Mouse (Mus musculus): ENCODE measurements around the gene Hoxa5.
A peak's percentile ranks its signal among the peaks of the same experiment; 100 is the strongest.

Hoxa5 gene

DNA sequence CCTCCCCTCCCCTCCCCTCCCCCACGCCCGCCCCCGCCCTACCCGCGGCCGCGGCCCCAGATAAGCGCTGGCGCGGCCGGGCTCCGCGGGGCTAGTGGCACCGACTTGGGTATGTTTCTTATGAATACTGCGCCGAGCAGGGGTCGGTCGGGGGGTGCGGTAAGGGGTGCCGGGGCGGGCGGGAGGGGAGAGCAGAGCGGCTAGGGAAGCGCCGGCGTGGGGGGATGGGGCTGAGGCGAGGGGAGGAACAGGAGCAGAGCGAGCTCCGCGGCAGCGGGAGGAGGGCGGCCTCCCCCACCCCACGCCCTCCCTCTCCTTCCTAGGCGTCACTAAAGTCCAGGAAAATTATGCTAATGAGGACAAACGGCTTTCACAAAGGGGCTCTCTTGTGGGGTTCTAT is 28.5 kb downstream of the Hoxa5 start:
- DNase-seq, result no peak

GRCm38 (mm10) chr6:52174968-52175751 is 29.2 kb downstream of the Hoxa5 start:
- DNase-seq, result no peak

GRCm38 (mm10) chr6:52173648-52174047 is 30.7 kb downstream of the Hoxa5 start:
- no peak for DNase-seq

GRCm38 (mm10) chr6:52172501-52172900 is 31.9 kb downstream of the Hoxa5 start:
- DNase-seq, result peak; percentile 90 to 93

DNA sequence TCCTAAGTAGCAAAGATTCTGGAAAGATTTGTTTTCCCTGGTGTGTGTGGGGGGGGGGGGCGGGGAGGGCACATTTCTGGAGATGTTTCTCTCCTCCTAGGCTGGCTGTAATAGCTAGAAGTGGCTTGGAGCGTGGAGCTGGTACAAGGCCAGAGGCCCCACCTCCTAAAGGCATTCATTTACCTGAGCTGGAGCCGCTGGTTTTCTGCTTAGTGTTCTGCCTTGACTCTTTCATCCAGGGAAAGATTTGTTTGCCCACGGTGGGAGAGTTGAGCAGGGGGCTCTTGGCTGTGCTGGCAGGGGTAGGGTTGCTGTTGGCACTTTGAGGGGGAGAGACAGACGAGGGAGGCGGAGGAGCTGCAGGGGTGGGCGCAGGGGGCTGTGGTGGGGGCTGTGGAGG is 32.4 kb downstream of the Hoxa5 start:
- DNase-seq, result no peak

DNA sequence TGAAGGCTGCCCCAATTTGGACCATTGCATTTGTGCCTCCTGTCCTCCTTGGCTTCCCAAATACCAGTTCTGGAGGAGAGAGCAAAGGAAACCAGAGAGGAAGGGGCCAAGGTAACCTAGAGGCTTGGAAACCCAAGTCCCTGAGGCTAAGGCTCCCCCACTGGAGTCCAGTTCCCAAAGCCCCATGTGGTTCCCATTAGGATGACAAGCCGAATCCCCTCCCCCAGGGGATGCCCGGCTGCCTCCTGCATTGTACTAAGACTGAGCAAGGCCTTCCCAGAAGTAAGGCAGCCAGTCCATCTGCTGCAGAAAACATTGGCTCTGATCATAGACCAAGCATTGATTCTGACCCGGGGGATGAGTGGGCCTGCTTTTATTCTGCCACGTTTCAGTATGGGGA is 33.1 kb downstream of the Hoxa5 start:
- DNase-seq, result no peak

DNA sequence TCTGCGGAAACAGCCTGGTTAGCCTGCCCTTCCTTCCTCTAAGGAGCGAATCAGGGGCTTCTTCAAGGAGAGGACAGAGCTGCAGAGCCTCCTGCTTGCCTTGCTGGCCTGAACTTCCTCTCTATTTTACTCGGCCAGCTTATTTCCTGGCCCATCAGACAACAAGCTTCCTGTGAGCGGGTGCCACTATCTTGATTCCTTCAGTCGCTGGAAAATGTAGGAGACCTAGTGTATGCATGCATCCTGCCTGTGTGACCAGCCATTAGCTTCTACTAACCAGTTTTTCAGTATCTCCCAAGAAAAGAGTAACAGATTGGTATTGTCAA is 33.5 kb downstream of the Hoxa5 start:
- DNase-seq, result no peak

DNA sequence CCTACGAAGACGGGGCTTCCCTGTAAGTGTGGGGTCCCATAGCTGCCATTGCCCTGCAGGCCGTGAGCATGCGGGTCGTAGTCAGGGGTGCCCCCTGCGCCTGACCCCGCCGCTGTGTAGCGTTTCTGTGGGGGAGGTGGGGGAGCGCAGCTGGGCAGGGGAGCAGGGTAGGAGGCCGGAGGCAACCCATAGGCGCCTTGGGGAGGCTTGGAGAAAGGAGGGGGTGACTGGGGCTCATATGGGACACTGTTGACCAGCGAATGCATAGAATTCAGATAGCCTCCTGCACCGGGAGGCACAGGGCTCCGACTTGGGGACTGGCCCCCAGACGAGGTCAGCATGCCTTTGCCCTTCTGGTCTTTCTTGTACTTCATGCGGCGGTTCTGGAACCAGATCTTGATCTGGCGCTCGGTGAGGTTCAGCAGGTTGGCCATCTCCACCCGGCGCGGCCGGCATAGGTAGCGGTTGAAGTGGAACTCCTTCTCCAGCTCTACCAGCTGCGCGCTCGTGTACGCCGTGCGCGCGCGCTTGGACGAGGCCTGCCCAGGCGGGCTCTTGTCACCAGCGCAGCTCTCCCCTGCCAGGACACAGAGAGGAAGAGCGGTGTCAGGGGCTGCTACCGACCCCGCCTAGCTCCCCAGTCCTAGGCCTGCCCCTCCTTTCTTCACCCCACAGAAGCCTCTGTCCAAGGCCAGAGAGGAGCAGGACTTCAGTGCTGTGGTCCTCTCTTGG is 34.1 kb downstream of the Hoxa5 start:
- no peak for DNase-seq

DNA sequence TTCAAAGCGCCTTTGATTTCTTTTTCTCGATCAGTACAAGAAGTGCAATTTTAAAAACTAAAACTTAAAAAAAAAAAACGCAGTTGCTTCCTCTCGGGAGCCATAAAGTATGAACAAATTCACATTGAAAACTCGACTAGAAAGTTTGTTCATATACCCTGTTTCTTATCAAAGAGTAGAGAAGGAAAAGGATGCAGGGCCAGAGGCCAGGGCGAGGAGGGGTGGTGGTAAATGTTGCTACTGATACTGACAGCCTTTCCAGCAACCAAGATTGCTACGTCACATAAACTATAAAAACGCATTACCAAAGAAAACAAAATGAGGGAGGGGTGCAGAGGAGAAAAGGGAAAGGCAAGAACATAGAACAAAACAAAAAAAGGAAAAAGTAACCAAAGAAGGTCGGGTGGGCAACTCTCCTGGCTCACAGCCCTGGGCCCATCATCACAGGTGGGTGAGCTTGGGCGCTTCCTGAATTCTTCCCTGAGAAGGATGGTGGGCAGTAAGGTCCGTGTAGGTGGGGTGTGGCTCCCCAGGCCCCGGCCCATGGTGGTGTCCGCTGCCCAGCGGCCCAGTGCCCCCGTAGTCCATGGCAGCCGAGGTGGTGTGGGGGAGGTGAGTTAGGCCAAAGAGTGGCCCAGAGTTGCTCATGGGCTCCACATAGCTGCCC is 34.8 kb downstream of the Hoxa5 start:
- DNase-seq, result no peak

GRCm38 (mm10) chr6:52168191-52169055 is 36.0 kb downstream of the Hoxa5 start:
- no peak for DNase-seq

DNA sequence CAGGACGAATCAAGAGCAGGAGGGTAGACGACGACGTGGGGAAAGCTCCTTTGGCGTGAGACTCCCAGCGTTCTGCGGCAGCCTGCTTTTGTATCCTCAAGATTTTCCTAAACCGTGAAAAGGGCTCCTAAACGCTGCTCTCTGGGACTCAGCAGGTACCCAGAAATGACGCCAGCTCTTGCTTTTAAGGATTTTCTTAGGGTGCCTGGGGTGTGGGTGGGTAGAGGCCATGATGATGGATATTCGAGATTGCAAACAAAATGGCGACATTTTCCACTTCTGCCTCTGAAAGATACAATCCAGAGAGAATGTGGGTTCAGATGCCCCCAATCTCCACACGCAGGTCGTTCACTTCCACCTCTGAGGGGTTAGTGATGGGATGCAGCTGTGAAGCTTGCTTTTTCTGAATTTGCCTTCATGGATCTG is 36.6 kb downstream of the Hoxa5 start:
- no peak for DNase-seq

GRCm38 (mm10) chr6:52167176-52167575 is 37.2 kb downstream of the Hoxa5 start:
- DNase-seq, result no peak

GRCm38 (mm10) chr6:52166431-52167077 is 37.8 kb downstream of the Hoxa5 start:
- no peak for DNase-seq

- DNase-seq, result no peak
These were observed 38.7 kb downstream of the Hoxa5 start for GRCm38 (mm10) chr6:52165441-52166370.

GRCm38 (mm10) chr6:52164626-52165440 is 39.6 kb downstream of the Hoxa5 start, which contains the start of gene Hoxa2:
Hoxa2 (minus strand) TSS chr6:52164831.
- DNase-seq, result no peak

- DNase-seq, result peak in 1 of 2 experiments; percentile 14
These were observed 40.2 kb downstream of the Hoxa5 start for GRCm38 (mm10) chr6:52164051-52164625.

DNA sequence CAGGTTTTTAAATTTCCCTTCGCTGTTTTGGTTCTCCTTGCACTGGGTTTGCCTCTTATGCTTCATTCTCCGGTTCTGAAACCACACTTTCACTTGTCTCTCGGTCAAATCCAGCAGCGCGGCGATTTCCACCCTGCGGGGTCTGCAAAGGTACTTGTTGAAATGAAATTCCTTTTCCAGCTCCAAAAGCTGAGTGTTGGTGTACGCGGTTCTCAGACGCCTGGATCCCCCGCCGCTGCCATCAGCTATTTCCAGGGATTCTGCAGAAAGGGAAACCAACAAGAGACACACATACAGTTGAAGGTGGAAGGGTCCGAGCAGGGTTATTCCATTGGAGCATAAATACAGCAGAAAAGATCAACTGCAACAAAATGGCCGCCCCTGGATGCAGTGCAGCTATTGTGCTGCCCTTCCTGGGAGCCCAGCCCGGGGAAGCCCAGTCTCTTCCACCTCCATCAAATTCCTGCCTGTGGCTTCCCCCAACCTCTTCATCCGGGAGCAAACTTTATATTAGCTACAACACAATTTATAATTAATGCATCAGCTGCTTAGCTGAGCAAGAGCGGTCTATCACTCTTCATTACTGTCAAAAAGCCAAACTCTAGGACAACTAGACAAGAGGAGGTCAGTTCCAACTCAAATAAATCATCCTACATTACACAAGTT is 40.9 kb downstream of the Hoxa5 start:
- peak in 1 of 2 experiments; percentile 14 for DNase-seq

- DNase-seq, result no peak
These were observed 41.6 kb downstream of the Hoxa5 start for GRCm38 (mm10) chr6:52162611-52163365.

GRCm38 (mm10) chr6:52162093-52162380 is 42.4 kb downstream of the Hoxa5 start:
- DNase-seq, result no peak

All from lung, adult 18-20 months (tissue).